Mouse (Mus musculus) thymus, postnatal 36 days (tissue): ENCODE data around the gene Doc2g.
"Not testable (repeated sequence)": the region's sequence is repeated elsewhere in the genome, so short reads cannot be mapped to it uniquely, and the experiment has no call there.

Experiments
- DNase-seq, 2 experiments: peaks; one replicate each; pipeline ENCODE4 v3.0.0; 2022; ENCODE audit warnings: mixed read lengths in 2 of 2

The Doc2g gene

DNA sequence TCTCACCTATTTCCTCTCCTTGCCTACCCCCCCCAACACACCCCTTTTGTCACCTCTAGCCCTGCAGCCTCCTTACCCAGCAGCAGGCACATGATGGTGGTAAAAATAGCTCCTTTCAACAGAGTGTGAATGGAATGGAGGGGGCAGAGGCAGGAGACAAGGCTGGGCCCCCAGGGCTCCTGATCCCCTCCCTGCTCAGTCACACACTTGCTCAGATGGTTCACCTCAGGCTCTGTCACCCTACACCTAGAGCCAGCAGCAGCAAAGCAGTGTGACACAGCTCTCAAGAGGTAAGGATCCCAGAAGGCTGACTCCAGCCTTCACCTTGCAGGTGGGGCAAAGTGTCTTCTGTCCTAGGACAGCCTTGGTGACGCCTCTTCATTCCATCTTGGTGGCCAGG lies at the start of gene Doc2g:
TSS of gene Doc2g (plus strand) at position 202 of the 400 bp plus-strand sequence.
- no peak for DNase-seq

- DNase-seq: no peak
These were observed 48.1 kb upstream of the Doc2g start for GRCm38 (mm10) chr19:3955033-3955432.

DNA sequence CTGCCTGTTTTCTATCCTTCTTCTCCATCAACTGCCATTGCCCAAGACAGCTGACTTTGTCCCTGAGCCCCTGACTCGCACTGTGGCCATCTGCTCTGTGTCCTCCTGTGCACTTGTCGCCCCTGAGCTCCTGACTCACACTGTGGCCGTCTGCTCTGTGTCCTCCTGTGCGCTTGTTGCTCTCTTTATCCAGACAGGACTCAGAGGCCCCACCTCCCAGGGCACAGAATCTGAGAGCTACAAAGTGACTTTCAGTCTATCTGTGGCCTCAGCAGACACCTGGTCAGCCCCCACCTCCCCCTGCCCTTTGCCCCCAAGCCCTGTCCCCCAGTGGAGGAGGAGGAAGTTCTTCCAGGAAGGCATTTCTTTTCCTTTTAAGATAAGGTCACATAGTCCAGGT lies 47.3 kb upstream of the Doc2g start:
- no peak for DNase-seq

DNA sequence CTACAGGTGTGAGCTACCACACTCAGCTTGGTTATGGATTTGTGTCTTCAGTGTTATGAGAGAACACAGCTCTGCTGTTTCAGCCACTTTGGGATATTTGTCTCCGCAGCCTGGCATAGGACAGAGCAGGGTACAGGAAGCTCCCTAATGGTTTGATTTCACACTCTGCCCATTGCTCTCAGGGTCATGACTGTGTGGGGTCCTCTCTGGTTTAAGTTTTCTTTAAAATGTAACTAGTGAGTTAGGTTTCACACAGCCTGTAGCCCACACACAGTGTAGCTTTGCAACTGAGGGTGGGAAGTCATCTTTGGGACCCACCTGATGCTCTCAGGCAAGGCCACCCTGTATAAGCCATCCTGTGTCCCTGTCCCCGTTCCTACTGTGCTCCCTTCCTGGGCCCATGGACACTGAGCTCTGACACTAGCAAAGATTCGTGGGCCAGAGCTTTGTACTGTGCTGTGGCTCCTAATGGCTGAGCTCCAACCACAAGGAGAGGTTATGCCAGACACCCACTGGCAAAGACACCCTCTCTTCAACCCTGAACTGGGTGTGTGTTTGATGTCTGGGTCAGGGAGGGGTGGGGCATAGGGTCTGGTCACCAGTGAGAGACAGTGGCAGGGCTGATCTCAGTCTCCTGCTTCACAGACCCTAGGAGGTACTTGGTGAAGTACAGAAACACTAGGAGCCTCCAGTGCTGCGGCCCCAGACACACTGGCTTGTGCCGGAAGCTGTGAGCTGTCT lies 45.6 kb upstream of the Doc2g start:
- not testable (repeated sequence) for DNase-seq

DNA sequence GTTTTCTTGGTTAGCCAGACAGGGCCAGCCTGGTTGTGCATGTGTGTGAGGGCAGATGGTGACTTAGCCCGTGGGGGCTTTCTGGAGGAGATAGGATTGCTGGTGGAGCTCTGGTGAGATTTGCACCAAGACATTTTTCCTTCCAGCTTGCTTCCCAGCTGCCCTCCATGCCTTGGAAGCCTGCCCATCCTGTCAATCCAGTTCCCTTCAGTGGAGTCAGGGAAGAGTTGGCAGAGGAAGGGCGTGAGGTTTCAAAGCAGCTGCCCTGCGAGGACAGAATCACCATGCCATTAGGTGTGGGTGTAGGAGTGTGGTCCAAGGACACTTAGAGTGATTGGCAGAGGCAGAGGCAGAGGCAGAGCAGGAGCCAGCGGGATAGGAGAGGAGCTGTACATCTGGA lies 44.6 kb upstream of the Doc2g start, which contains the start of gene Aldh3b3:
TSS of gene Aldh3b3 (plus strand) at position 176 of the 400 bp plus-strand sequence.
- no peak for DNase-seq

DNA sequence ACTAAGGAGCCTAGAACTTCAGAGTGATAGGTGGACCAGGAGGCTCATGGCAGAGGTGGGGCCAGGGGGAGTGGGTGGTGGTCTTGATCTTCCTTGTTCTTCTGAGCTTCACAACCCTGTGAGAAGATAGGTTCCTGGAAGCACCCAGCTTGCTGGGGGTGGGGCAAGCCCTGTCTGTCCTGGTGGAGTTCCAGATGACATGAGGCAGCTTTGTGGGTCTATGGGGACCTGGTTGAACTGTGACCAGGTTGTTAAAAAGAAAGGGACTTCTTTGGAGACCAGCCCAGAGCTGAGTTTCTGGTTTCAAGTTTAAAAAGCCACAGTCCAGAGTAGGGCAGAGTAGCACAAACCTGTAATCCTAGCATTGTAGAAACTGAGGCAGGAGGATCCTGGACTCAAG lies 44.1 kb upstream of the Doc2g start:
- DNase-seq: no peak

DNA sequence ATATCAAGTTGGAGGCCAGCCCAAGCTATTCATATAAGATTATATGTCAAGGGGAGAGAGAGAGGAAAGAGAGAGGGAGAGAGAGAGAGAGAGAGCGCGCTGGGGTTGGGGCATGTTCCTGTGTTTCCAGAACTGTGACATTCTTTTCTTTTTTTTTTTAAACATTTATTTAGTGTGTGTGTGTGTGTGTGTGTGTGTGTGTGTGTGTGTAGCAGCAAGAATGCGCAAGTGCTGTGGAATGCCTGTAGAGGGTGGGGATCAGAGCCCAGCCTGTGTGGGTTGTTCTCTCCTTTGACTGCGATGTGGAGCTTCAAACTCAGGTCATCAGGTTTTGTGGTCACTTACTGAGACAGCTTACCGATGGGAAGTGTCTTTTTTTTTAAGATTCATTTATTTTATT lies 42.9 kb upstream of the Doc2g start:
- DNase-seq: no peak

GRCm38 (mm10) chr19:3961805-3962204 lies 41.3 kb upstream of the Doc2g start:
- DNase-seq: not testable (repeated sequence)

- DNase-seq: no peak
These were observed 40.6 kb upstream of the Doc2g start for GRCm38 (mm10) chr19:3962469-3962868.

DNA sequence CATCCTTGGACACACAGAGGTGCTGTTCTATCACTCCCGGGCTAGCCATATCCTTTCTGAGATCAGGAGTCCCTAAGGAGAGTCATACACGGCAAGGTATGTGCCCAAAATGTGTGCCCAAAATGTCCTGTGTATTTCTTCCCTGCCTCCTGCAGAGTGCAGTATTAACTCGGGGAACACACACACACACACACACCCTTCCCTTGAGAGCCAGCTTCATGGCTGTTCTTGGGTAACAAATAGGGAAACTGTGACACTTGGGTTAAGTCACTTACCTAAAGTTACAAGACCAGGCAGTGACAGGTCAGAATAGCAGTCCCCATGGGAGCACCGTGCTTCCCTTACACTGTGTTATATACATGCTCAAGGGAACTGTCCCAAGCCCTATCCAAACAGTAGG lies 39.1 kb upstream of the Doc2g start:
- DNase-seq: no peak

- no peak for DNase-seq
These were observed 36.6 kb upstream of the Doc2g start for GRCm38 (mm10) chr19:3966330-3967075.

GRCm38 (mm10) chr19:3967258-3967657 lies 35.9 kb upstream of the Doc2g start:
- no peak for DNase-seq

- DNase-seq: no peak
These were observed 30.9 kb upstream of the Doc2g start, which contains the start of gene Aldh3b2 for GRCm38 (mm10) chr19:3972229-3972628. TSS of gene Aldh3b2 (plus strand) at chr19:3972328.

- not testable (repeated sequence) for DNase-seq
These were observed 28.5 kb upstream of the Doc2g start for GRCm38 (mm10) chr19:3974608-3975007.

DNA sequence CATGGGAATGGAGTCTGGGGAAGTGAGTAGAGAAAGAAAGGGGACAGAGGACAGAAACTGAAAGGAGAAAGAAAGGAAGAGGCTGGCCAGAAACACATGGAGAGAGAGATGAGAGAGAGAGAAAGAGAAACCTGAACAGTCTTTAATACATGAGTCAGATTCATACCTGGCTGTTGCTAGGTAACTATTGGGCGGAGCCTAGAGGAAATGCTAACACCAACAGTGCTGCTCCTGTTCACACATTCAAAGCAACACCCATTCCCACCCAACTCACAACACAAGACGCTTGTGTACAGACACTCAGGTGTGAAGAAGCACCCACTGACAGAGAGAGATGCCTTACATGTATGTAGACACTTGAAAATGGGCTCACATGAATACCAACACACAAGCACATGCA lies 27.2 kb upstream of the Doc2g start:
- no peak for DNase-seq

DNA sequence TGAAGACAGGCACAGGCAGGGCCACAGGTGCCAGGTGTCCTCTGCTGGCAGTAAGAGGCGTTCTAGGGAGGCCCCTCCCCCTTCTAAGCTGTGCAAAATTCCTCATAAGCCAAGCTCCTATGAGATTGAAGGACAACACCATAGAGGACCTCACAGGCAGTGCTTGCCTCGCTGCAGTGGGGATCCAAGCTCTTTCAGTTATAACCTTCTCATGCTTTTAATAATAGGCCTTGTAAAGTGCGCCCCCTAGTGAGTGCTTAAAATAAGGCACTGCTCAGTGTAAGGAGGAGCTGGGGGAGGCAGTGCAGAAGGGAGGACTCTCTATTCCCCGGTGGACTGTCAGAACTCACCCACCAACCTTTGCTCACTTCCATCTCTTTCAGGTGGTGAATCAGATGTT lies 22.8 kb upstream of the Doc2g start:
- peak; percentile 57 to 68 for DNase-seq

GRCm38 (mm10) chr19:3980917-3981316 lies 22.2 kb upstream of the Doc2g start:
- no peak for DNase-seq

DNA sequence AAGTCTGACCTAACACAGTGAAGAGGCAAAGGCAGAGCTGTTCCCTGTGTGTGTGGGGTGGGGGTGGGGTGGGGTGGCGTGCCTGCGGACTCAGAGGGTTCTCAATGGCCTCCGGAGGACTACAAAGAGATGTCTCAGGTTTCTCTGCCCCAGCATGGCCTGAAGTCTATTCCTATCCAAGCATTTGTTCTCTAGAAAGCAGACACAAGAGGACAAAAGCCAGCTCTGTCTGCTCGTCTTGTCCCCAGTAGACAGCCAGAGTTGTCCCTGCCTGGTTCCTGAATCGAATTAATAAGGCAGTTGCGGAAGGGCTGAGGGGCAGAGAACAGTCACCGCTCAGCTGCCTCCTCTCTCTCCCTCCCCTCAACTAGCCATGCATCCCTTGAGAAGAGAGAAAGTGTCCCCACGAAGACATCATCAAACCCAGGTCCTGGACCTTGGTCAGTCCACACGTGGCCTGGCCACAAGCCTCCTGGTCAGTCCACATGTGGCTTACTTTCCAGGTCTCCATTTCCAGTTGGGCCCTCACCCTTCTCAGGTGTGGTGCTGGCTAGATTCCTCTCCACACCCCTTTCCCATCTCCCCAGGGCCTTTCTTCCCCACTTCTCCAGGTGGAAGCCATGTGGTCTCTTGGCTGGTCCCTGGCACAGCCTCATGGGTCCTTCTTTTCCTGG lies 19.4 kb upstream of the Doc2g start:
- DNase-seq: no peak

- DNase-seq: no peak
These were observed 17.8 kb upstream of the Doc2g start for GRCm38 (mm10) chr19:3985261-3985681.

GRCm38 (mm10) chr19:3986334-3986733 lies 16.8 kb upstream of the Doc2g start, which contains the start of gene Acy3:
TSS of gene Acy3 (plus strand) at chr19:3986570.
- no peak for DNase-seq

- DNase-seq: no peak
These were observed 15.0 kb upstream of the Doc2g start for GRCm38 (mm10) chr19:3988066-3988465.

DNA sequence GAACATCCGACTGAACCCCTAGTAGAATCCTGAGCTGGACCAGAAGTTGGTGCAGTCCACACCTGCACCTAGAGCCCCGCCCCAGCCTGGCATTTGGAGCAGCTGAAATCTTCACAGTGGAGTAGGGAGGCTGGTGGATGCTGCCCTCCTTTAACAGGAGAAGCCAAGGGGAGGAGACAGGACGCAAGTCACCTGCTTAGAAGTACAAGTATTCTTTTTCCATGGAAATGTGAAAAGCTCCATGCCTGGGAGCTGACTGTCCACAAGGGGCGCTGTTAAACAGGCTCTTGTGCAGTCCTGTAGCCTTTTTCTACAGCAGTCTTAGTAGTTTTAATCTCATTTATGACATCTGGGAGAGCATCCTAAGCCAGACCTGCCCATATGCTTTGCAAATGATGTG lies 14.4 kb upstream of the Doc2g start:
- no peak for DNase-seq

GRCm38 (mm10) chr19:3990804-3991203 lies 12.3 kb upstream of the Doc2g start:
- DNase-seq: no peak

GRCm38 (mm10) chr19:3991562-3991961 lies 11.6 kb upstream of the Doc2g start:
- no peak for DNase-seq
